10 mouse cellular contexts compared by ENCODE assay signal in genomic region chr7:14622556-14623542, GRCm38 (mm10). TPM values are rescaled to one million over a fixed set of nuclear protein-coding genes. Genes with fewer than 3 reads are reported as not detected.
DNase-seq lines count a peak whose midpoint lies in the region; ATAC-seq lines count a peak whose summit lies in the region.
"Not testable (repeated sequence)": the region's sequence is repeated elsewhere in the genome, so short reads cannot be mapped to it uniquely, and the experiment has no call there.
"Had no signal": no experiment of that assay in that cellular context is flagged by ENCODE, and none has a peak within 500 bp of the region (broad histone marks: within the 10 kb centered on the region; RNA-seq: fewer than 3 reads in every experiment).

No protein-coding gene starts in this region.

- not testable (repeated sequence) for H3K36me3 ChIP-seq in ES-E14 (ENCODE audit: control insufficient read depth, insufficient read depth, low read length, poor library complexity, severe bottlenecking); liver, embryonic 11.5 days (ENCODE audit: control insufficient read depth, insufficient read depth, low read length)

- peak; percentile 87 for ATAC-seq in liver, embryonic 11.5 days (replicated peaks; ENCODE audit: low FRiP score)
- peak; percentile 85 for ATAC-seq in megakaryocyte progenitor cell, adult 5-6 weeks (replicated peaks; ENCODE audit: poor library complexity)
- ATAC-seq in neutrophil, adult 5-6 weeks (ENCODE audit: extremely low read depth, insufficient number of reproducible peaks, low FRiP score, poor library complexity, severe bottlenecking): peak; percentile 81; the same call in 1 of the 2 replicates

- H3K4me3 ChIP-seq in ES-E14 (ENCODE audit: insufficient read depth in 1 of 2, low read depth in 1 of 2, low read length in 2 of 2, poor library complexity in 1 of 2, severe bottlenecking in 1 of 2): peak overlapping the region; percentile 50 to 86; a peak in 3 of 4 replicates
- H3K4me3 ChIP-seq in liver, embryonic 11.5 days (ENCODE audit: low read depth, low read length): peak overlapping the region; percentile 49

- H3K27ac ChIP-seq in ES-E14 (ENCODE audit: insufficient read depth, low read depth, low read length, poor library complexity, severe bottlenecking): peak overlapping the region; percentile 71; the same call in 1 of the 2 replicates
- H3K27ac ChIP-seq in liver, embryonic 11.5 days (ENCODE audit: low read depth, low read length): not testable (repeated sequence)

- peak overlapping the region; percentile 51 for H3K4me2 ChIP-seq in liver, embryonic 11.5 days

- in situ Hi-C loops in ES-E14 (cut with MboI; ENCODE audit: low sequenced_read_pairs in 2 of 2, unreplicated experiment in 2 of 2): not testable (repeated sequence)

- not testable (repeated sequence) for H3K4me1 ChIP-seq in ES-E14 (ENCODE audit: control insufficient read depth in 2 of 2, insufficient read depth in 2 of 2, low read length in 2 of 2, poor library complexity in 1 of 2); liver, embryonic 11.5 days (replicated peaks; ENCODE audit: control insufficient read depth, insufficient read depth, low read length)

- WGBS in liver, embryonic 11.5 days: 2% methylated on average over 84 of the region's 132 CpGs

- H3K27me3 ChIP-seq in liver, embryonic 11.5 days (replicated peaks; ENCODE audit: control insufficient read depth, insufficient read depth, low read length): peaks cover 18% of the 10 kb centered on the region

- DNase-seq in ES-E14 (ENCODE audit: low read depth, low spot score): peak; percentile 20
- peak; percentile 22 for DNase-seq in embryo, embryonic 9.5 days (ENCODE audit: extremely low spot score)
- peak; percentile 11 for DNase-seq in gastrocnemius, postnatal 14 days
- peak; percentile 27 to 38 for DNase-seq in heart, postnatal 36 days
- DNase-seq in kidney, adult 9 months: peak; percentile 6
- DNase-seq in liver, embryonic 11.5 days (ENCODE audit: low spot score): peak; percentile 38

- H3K9me3 ChIP-seq in ES-E14 (ENCODE audit: control insufficient read depth, insufficient read depth, low read depth, low read length); liver, embryonic 11.5 days (ENCODE audit: control insufficient read depth, low read length): not testable (repeated sequence)

- intact Hi-C loops in gastrocnemius, postnatal 14 days (cut with DNase I; ENCODE audit: low total_unique reads); heart, postnatal 36 days (cut with DNase I): not testable (repeated sequence)

- H3K9ac ChIP-seq in ES-E14 (ENCODE audit: insufficient read depth, low read depth, low read length, poor library complexity, severe bottlenecking): peak overlapping the region; percentile 89
- not testable (repeated sequence) for H3K9ac ChIP-seq in liver, embryonic 11.5 days (ENCODE audit: low read depth, low read length)

RNA-seq across cellular contexts. Expression of gene Obox7, which starts 36.4 kb away (rescaled TPM):
- not detected in 2 replicates for total RNA-seq in ES-E14 (2012; rRNA removed)
- not detected for total RNA-seq in gastrocnemius, postnatal 14 days (2021)
- not detected for total RNA-seq in heart, postnatal 36 days (2021)
- not detected in 2 replicates for polyA plus RNA-seq in liver, embryonic 11.5 days (2014; fragmentation: Nextera tagmentation; extraction: Ambion mirVana)
- not detected in 2 replicates for total RNA-seq in megakaryocyte progenitor cell, adult 5-6 weeks (2015)
- total RNA-seq in megakaryocyte progenitor cell, adult 5-6 weeks (2017): not detected in 2 replicates
- not detected in 2 replicates for total RNA-seq in neutrophil, adult 5-6 weeks (2017)
- total RNA-seq: layer of hippocampus, adult 8-10 months had no signal
- polyA plus RNA-seq: macrophage had no signal

RNA-seq across cellular contexts. Expression of gene Vmn1r90, which starts 59.5 kb away (rescaled TPM):
- 0.18 and 0.32 TPM in 2 replicates for total RNA-seq in ES-E14 (2012; rRNA removed)
- under 1 TPM in 1 of 2 experiments, not detected in 1; 0.04 TPM for total RNA-seq in gastrocnemius, postnatal 14 days (2021)
- total RNA-seq in heart, postnatal 36 days (2021): under 1 TPM in 1 of 2 experiments, not detected in 1; 0.19 TPM
- 0.04 and 0.11 TPM in 2 replicates for polyA plus RNA-seq in liver, embryonic 11.5 days (2014; fragmentation: Nextera tagmentation; extraction: Ambion mirVana)
- total RNA-seq in megakaryocyte progenitor cell, adult 5-6 weeks (2015): not detected in 2 replicates
- not detected in 2 replicates for total RNA-seq in megakaryocyte progenitor cell, adult 5-6 weeks (2017)
- not detected in 2 replicates for total RNA-seq in neutrophil, adult 5-6 weeks (2017)
- polyA plus RNA-seq: macrophage had no signal
